Mouse (Mus musculus) v-Abl transformed pro-B cells (cell line): ENCODE measurements around the gene Morn3.

Source experiments
- in situ Hi-C, 2 experiments: fragments of 400-800 bp; cut with MboI; formaldehyde crosslinking; loops; one replicate each; pipeline ENCODE4 v1.15.1; 2025; ENCODE audit not compliant: unreplicated experiment in 2 of 2

The Morn3 gene

DNA sequence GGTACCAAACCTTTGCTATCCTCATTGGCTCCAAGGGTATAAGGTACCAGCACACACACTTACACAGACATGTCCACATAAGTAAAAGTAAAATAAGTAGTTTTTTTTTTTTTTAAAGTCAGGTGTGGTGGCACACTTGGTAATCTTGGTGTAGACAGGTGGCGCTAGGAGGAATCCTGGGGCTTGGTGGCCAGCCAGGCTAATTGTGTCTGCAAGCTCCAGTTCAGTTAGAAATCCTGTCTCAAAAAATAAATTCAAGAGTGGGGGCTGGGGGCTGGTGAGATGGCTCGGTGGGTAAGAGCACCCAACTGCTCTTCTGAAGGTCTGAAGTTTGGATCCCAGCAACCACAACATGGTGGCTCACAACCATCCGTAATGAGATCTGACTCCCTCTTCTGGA lies 16.3 kb upstream of the Morn3 start:
- in situ Hi-C loops = loop anchor here (5.0 kb wide), 2 partner anchors 49 to 109 kb away; no protein-coding TSS in a partner anchor

DNA sequence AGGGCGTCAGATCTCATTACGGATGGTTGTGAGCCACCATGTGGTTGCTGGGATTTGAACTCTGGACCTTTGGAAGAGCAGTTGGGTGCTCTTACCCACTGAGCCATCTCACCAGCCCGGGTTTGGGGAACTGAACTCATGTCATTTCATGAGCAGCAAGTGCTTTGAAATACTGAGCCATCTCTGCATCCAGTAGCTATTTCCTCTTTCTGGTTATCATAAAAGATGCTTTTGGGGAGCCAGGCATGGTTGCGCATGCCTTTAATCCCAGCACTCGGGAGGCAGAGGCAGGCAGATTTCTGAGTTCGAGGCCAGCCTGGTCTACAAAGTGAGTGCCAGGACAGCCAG lies 14.6 kb upstream of the Morn3 start:
- in situ Hi-C loops = loop anchor here (5.0 kb wide), 2 partner anchors 51 to 111 kb away; no protein-coding TSS in a partner anchor

GRCm38 (mm10) chr5:123060706-123061401 lies 14.0 kb upstream of the Morn3 start:
- in situ Hi-C loops = loop anchor here (5.0 kb wide), 2 partner anchors 51 to 111 kb away; no protein-coding TSS in a partner anchor

- in situ Hi-C loops = loop anchor here (5.0 kb wide), 3 partner anchors 52 to 248 kb away; no protein-coding TSS in a partner anchor
Observed at GRCm38 (mm10) chr5:123059757-123060520, 13.1 kb upstream of the Morn3 start.

- in situ Hi-C loops = loop anchor here in 1 of 2 experiments (5.0 kb wide), 1 partner anchor 246 kb away; no protein-coding TSS in a partner anchor
Observed at GRCm38 (mm10) chr5:123058251-123059102, 11.7 kb upstream of the Morn3 start.

DNA sequence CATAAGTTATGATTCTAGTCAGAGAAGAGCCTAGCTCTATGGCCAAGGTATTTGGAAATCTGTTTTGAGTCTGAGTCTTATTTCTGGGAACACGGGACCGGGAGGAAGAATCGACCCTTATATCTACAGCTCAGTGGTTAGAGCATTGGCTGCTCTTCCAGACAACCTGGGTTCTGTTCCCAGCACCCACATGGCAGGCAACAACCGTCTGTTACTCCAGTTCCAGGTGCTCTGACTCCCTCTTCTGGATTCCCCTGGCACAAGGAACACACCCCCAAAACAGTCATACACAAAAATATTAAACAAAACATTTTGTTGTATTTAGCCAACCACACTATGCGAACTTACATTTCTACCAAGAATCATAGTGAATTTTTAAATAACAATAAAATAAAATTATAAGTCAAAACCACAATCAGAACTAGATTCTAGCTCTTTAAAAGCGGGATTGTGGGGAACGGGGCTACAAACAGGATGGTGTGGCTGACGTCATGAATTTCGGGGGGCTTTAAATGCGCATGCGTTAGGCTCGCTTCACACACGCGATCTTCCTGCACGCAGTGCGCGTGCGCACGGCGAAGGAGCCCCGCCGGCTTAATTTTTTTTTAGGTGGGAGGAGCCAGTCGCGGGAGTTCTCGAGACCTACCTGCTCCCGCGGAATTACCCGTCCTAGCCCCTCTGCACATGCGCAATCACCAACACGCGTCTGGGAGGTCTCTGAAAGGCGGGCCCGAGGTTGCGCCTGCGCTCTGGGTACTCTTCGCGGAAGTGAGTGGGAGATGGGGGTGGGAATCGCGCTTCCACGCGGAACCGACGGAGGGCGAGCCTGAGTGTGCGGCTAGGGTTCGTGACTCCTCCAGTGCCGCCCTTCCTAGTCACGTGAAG lies 10.8 kb upstream of the Morn3 start:
- in situ Hi-C loops = loop anchor here in 1 of 2 experiments (5.0 kb wide), 1 partner anchor 245 kb away; no protein-coding TSS in a partner anchor

DNA sequence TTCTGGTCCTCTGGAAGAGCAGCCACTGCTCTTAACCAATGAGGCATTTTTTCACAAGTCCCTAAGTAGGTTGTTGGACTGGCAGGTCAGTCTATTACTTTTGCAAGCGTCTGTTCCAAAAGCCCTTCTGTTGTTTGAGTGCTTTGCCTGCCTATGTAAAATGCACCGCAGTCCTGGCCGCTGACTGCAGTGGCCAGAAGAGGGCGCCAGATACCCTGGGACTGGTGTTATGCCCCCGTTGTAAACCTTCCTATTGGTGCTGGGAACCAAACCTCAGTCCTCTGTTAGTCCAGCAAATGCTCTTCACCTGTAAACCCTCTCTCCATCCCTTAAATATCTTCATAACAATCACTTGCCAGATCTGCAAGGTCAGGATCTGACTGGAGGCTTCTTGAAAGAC lies 4.9 kb upstream of the Morn3 start:
- in situ Hi-C loops = no loop called here

GRCm38 (mm10) chr5:123050918-123051317 lies 4.1 kb upstream of the Morn3 start:
- in situ Hi-C loops = no loop called here

DNA sequence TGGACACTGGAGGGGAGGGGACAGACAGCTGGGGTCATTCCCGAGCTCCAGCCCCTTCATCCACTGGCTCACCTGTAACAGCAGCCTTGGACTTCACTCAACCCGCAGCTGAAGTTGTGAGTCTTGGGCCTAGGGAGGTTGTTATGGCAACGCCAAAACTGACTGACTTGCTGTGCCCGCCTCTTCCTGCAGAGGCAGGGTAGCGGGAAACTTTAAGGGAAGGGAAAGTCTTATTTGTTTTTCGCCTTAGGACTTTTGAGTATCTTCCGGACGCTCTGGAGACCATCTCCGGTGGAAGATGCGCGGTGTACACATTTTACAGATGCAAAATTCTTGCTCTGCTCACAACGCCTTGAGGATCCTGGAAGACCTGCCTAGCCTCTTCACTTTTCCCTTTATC lies 2.5 kb upstream of the Morn3 start:
- in situ Hi-C loops = loop anchor here (5.0 to 25.0 kb wide), 3 partner anchors 82 to 937 kb away; partner anchors contain the start of gene Myl2 (in 1 of the 2)

DNA sequence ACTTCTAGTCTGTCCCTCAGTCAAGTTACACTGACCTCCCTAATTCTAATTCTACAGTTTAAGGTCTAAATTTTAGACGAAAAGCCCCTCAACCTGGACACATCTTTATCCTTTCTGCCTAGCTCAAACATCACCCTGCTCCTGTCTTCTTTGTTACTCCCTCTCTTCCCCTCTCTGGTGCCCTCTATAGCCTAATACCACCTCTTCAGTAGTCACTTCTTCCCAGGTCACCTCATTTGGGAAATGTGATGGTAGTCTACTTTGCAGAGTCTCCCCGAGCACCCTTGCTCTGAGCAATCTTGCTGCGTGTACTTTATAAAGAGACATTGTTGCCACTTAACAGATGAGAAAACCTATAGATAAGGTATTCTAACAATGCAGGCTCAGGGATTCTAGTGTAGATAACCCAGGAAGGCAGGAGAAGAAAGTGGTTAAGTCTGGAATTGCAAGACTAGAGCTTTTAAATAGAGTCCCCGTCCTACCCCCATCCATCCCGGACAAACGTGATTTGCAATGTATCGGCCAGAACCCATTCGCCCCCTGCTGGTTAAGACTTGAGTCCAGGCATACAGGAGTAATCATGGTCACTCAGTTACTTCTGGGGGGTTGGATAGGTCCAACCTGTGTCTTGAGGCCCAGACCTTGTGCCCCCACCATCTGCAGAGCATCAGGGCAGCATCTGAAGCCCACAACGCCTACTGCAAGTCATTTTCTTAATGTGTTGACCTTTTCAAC lies 1.1 kb downstream of the Morn3 start:
- in situ Hi-C loops = loop anchor here (5.0 to 25.0 kb wide), 3 partner anchors 78 to 933 kb away; partner anchors contain the start of gene Myl2 (in 1 of the 2)

- in situ Hi-C loops = loop anchor here (5.0 to 25.0 kb wide), 3 partner anchors 109 to 932 kb away; partner anchors contain the start of gene Myl2 (in 1 of the 2)
Observed at GRCm38 (mm10) chr5:123043856-123044255, 3.0 kb downstream of the Morn3 start.

- in situ Hi-C loops = loop anchor here (5.0 to 25.0 kb wide), 3 partner anchors 106 to 928 kb away; partner anchors contain the start of gene Myl2 (in 1 of the 2)
Observed at GRCm38 (mm10) chr5:123040796-123041195, 6.0 kb downstream of the Morn3 start.

DNA sequence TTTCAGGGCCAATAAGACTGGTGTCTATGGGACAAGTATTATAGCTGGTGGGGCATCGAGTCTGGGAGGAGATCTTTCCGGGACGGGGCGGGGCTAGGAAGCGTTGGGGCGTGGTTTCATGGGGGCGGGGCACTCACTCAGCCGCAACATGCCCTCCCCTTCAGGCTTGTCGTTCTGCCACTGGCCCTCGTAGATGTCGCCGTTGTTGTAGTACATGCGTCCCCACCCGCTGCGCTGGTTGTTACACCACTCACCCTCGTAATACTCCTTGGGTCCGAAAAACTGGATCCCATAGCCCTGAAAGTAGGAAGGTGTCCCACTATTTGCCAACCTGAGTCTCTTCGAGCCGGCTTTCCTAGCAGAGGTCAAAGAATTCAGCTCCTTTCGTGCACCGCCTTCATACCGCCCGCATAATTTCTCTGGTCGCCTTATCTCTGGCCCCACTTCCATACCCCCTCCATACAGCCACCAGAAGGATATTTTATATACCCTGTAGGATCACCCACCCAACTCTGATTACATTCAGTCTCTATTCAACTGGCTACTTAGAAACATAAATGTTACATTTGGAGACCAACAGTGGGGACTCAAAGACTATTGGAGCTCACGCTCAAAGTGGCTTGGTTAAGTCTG lies 7.6 kb downstream of the Morn3 start:
- in situ Hi-C loops = loop anchor here in 1 of 2 experiments (25.0 kb wide), 1 partner anchor 927 kb away; the partner anchor contains the start of gene Myl2

DNA sequence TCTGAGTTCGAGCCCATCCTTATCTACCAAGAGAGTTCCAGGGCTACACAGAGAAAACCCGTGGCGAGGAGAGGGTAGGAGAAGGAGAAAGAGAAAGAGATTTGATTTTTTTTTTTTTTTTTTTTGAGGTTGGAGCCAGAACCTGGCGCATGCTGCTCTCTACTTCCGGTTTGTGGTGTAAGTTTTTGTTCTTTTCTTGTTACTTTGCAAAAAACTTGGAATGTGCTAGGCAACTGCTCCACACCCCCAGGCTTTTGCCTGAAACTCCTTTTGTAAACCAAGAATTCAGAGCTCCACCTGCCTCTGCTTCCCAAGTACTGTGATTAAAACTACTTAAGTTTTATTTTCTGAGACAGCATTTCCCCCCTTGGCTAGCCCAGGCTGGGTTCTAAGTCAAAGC lies 8.7 kb downstream of the Morn3 start:
- in situ Hi-C loops = loop anchor here in 1 of 2 experiments (25.0 kb wide), 1 partner anchor 926 kb away; the partner anchor contains the start of gene Myl2

DNA sequence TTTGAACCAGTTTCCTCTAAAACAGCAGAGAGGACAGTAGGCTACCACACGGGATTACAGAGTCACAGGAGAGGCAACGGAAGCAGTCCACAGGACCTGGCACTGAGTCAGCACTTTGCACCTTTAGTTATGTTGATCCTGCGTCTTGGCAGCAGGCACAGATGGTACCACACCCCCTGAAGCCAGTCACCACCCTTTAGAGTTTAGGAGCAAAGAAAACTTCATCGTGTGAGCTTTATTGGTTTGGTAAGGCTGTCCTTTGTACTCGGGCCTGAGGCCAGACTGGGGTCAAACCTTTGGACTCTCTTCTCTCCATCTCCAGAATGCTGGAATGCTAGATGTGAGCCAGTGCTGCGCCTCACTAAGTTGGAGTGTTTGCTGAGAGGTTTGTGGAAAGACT lies 11.3 kb downstream of the Morn3 start:
- in situ Hi-C loops = loop anchor here in 1 of 2 experiments (25.0 kb wide), 1 partner anchor 923 kb away; the partner anchor contains the start of gene Myl2

DNA sequence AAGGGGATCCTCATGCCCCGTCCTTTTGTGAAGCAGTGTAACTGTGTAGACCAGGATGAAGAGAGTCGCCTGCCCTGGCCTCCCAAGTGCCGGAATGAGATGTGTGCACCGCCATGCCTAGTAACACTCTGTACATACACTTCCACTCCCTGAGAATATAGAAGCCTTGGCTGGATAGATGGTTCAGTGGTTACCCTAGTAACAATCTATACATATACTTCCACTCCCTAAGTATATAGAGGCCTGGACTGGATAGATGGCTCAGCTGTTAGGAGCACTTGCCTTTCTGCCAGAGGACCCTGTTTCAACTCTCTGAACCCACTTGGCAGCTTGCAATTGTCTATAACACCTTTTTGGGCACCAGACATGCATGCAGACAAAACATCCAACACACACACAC lies 11.7 kb downstream of the Morn3 start:
- in situ Hi-C loops = loop anchor here in 1 of 2 experiments (25.0 kb wide), 1 partner anchor 923 kb away; the partner anchor contains the start of gene Myl2

- in situ Hi-C loops = loop anchor here in 1 of 2 experiments (25.0 kb wide), 1 partner anchor 921 kb away; the partner anchor contains the start of gene Myl2
Observed at GRCm38 (mm10) chr5:123033646-123034160, 13.1 kb downstream of the Morn3 start.
